Mouse (Mus musculus): ENCODE data around the gene Ano6. TPM values are rescaled to one million over a fixed set of nuclear protein-coding genes. Genes with fewer than 3 reads are reported as not detected.

The Ano6 gene
- polyA plus RNA-seq, 1 experiment from 2014 or later: 38.9 TPM

- H3K27ac ChIP-seq (ENCODE audit: low read length): no peak overlapping the region; the same call in 1 of the 2 replicates
- no peak for TF ChIP-seq EP300 (IDR thresholded peaks at IDR 0.05)
- peak; percentile 51 for TF ChIP-seq CTCF (IDR thresholded peaks at IDR 0.05)
- no peaks in the 10 kb centered on the region for H3K9me3 ChIP-seq (ENCODE audit: low read length)
- H3K9ac ChIP-seq (replicated peaks; ENCODE audit: low read depth): no peak overlapping the region
- ATAC-seq (no peak), DNase-seq (ENCODE audit: low spot score) (peak; percentile 6)
- no peaks in the 10 kb centered on the region for H3K27me3 ChIP-seq (replicated peaks; ENCODE audit: insufficient read depth, low read length)
- no peak overlapping the region for H3K4me2 ChIP-seq (replicated peaks; ENCODE audit: low read depth, low read length)
- WGBS: 75% methylated on average over 13 of the region's 13 CpGs
- no peak overlapping the region for H3K4me3 ChIP-seq (ENCODE audit: low read depth, low read length)
- peaks cover 7% of the 10 kb centered on the region; the same call in 1 of the 2 replicates for H3K4me1 ChIP-seq (ENCODE audit: insufficient read depth, low read depth, low read length)
- no peaks in the 10 kb centered on the region for H3K36me3 ChIP-seq (ENCODE audit: insufficient read depth, low read length)
Measured at GRCm38 (mm10) chr15:95855051-95855844, 64.6 kb downstream of the Ano6 start.

GRCm38 (mm10) chr15:95855953-95856352 lies 65.3 kb downstream of the Ano6 start:
- Histone ChIP-seq H3K4me3 (ENCODE audit: low read depth, low read length) (no peak overlapping the region), H3K27me3 (replicated peaks; ENCODE audit: insufficient read depth, low read length) (no peaks in the 10 kb centered on the region), H3K4me2 (replicated peaks; ENCODE audit: low read depth, low read length) (no peak overlapping the region), H3K4me1 (ENCODE audit: insufficient read depth, low read depth, low read length) (peaks cover 7% of the 10 kb centered on the region; the same call in 1 of the 2 replicates), H3K27ac (ENCODE audit: low read length) (no peak overlapping the region; the same call in 1 of the 2 replicates), H3K36me3 (ENCODE audit: insufficient read depth, low read length) (no peaks in the 10 kb centered on the region), H3K9ac (replicated peaks; ENCODE audit: low read depth) (no peak overlapping the region), H3K9me3 (ENCODE audit: low read length) (no peaks in the 10 kb centered on the region)
- TF ChIP-seq CTCF (IDR thresholded peaks at IDR 0.05) (no peak; the same call in 1 of the 2 replicates), EP300 (IDR thresholded peaks at IDR 0.05) (no peak)
- peak; percentile 48 for DNase-seq (ENCODE audit: low spot score)
- WGBS: 40% methylated on average over 7 of the region's 7 CpGs
- no peak; the same call in 1 of the 2 replicates for ATAC-seq

- peaks cover 7% of the 10 kb centered on the region; the same call in 1 of the 2 replicates for H3K4me1 ChIP-seq (ENCODE audit: insufficient read depth, low read depth, low read length)
- no peak overlapping the region for H3K4me3 ChIP-seq (ENCODE audit: low read depth, low read length)
- no peaks in the 10 kb centered on the region for H3K27me3 ChIP-seq (replicated peaks; ENCODE audit: insufficient read depth, low read length)
- peak; percentile 94 for ATAC-seq
- TF ChIP-seq CTCF (IDR thresholded peaks at IDR 0.05): no peak
- no peak for TF ChIP-seq EP300 (IDR thresholded peaks at IDR 0.05)
- peak; percentile 82 for DNase-seq (ENCODE audit: low spot score)
- H3K4me2 ChIP-seq (replicated peaks; ENCODE audit: low read depth, low read length): no peak overlapping the region
- 52% methylated on average over 8 of the region's 8 CpGs for WGBS
- no peaks in the 10 kb centered on the region for H3K36me3 ChIP-seq (ENCODE audit: insufficient read depth, low read length)
- H3K27ac ChIP-seq (ENCODE audit: low read length): 0 out of 2 replicates have a peak overlapping the region, but pooled peaks have one; percentile 43
- H3K9ac ChIP-seq (replicated peaks; ENCODE audit: low read depth): no peak overlapping the region
- no peaks in the 10 kb centered on the region for H3K9me3 ChIP-seq (ENCODE audit: low read length)
Measured at GRCm38 (mm10) chr15:95856684-95857595, 66.3 kb downstream of the Ano6 start.

GRCm38 (mm10) chr15:95858876-95859655 lies 68.4 kb downstream of the Ano6 start:
- Histone ChIP-seq H3K27me3 (replicated peaks; ENCODE audit: insufficient read depth, low read length) (no peaks in the 10 kb centered on the region), H3K4me2 (replicated peaks; ENCODE audit: low read depth, low read length) (no peak overlapping the region), H3K9me3 (ENCODE audit: low read length) (no peaks in the 10 kb centered on the region), H3K9ac (replicated peaks; ENCODE audit: low read depth) (no peak overlapping the region), H3K4me3 (ENCODE audit: low read depth, low read length) (no peak overlapping the region), H3K27ac (ENCODE audit: low read length) (no peak overlapping the region), H3K4me1 (ENCODE audit: insufficient read depth, low read depth, low read length) (peaks cover 7% of the 10 kb centered on the region; the same call in 1 of the 2 replicates), H3K36me3 (ENCODE audit: insufficient read depth, low read length) (no peaks in the 10 kb centered on the region)
- DNase-seq (ENCODE audit: low spot score): no peak
- WGBS: 83% methylated on average over 9 of the region's 9 CpGs
- TF ChIP-seq CTCF (IDR thresholded peaks at IDR 0.05) (no peak), EP300 (IDR thresholded peaks at IDR 0.05) (no peak)
- no peak for ATAC-seq

- H3K4me1 ChIP-seq (ENCODE audit: insufficient read depth, low read depth, low read length): no peaks in the 10 kb centered on the region
- no peak overlapping the region for H3K27ac ChIP-seq (ENCODE audit: low read length)
- WGBS: 90% methylated on average over 17 of the region's 17 CpGs
- ATAC-seq: no peak
- no peak for TF ChIP-seq CTCF (IDR thresholded peaks at IDR 0.05)
- no peak for TF ChIP-seq EP300 (IDR thresholded peaks at IDR 0.05)
- DNase-seq (ENCODE audit: low spot score): no peak
- no peaks in the 10 kb centered on the region for H3K9me3 ChIP-seq (ENCODE audit: low read length)
- H3K27me3 ChIP-seq (replicated peaks; ENCODE audit: insufficient read depth, low read length): no peaks in the 10 kb centered on the region
- no peak overlapping the region for H3K4me2 ChIP-seq (replicated peaks; ENCODE audit: low read depth, low read length)
- no peak overlapping the region for H3K4me3 ChIP-seq (ENCODE audit: low read depth, low read length)
- no peaks in the 10 kb centered on the region for H3K36me3 ChIP-seq (ENCODE audit: insufficient read depth, low read length)
- H3K9ac ChIP-seq (replicated peaks; ENCODE audit: low read depth): no peak overlapping the region
Measured at GRCm38 (mm10) chr15:95863865-95864660, 73.4 kb downstream of the Ano6 start.
